24 mouse cellular contexts compared by ENCODE assay signal in genomic region chr12:103273732-103274131, GRCm38 (mm10). TPM values are rescaled to one million over a fixed set of nuclear protein-coding genes. Genes with fewer than 3 reads are reported as not detected.
DNase-seq lines count a peak whose midpoint lies in the region; ATAC-seq and TF ChIP-seq lines count a peak whose summit lies in the region.
"Had no signal": no experiment of that assay in that cellular context is flagged by ENCODE, and none has a peak within 500 bp of the region (broad histone marks: within the 10 kb centered on the region; RNA-seq: fewer than 3 reads in every experiment).

No protein-coding gene starts in this region.

- TF ChIP-seq CTCF in lung, postnatal 0 days (IDR thresholded peaks at IDR 0.05): no peak

- no peak overlapping the region for H3K27ac ChIP-seq in lung, postnatal 0 days (ENCODE audit: low read length)
- H3K27ac ChIP-seq: embryonic facial prominence, embryonic 10.5 days; embryonic facial prominence, embryonic 12.5 days; forebrain, embryonic 13.5 days; forebrain, embryonic 15.5 days had no signal

- no peak for TF ChIP-seq EP300 in lung, postnatal 0 days (IDR thresholded peaks at IDR 0.05)

- no peaks in the 10 kb centered on the region for H3K27me3 ChIP-seq in lung, postnatal 0 days (replicated peaks; ENCODE audit: insufficient read depth, low read length)
- H3K27me3 ChIP-seq: embryonic facial prominence, embryonic 12.5 days; forebrain, embryonic 13.5 days; forebrain, embryonic 15.5 days; Patski had no signal

- no peak overlapping the region for H3K4me3 ChIP-seq in lung, postnatal 0 days (ENCODE audit: low read depth, low read length)
- H3K4me3 ChIP-seq: embryonic facial prominence, embryonic 10.5 days; embryonic facial prominence, embryonic 12.5 days; forebrain, embryonic 13.5 days; forebrain, embryonic 15.5 days had no signal

- H3K4me2 ChIP-seq in lung, postnatal 0 days (replicated peaks; ENCODE audit: low read depth, low read length): no peak overlapping the region
- H3K4me2 ChIP-seq: embryonic facial prominence, embryonic 12.5 days; forebrain, embryonic 13.5 days; forebrain, embryonic 15.5 days had no signal

- H3K9ac ChIP-seq in lung, postnatal 0 days (replicated peaks; ENCODE audit: low read depth): no peak overlapping the region
- H3K9ac ChIP-seq: embryonic facial prominence, embryonic 12.5 days; forebrain, embryonic 13.5 days; forebrain, embryonic 15.5 days; forebrain, postnatal 0 days had no signal

- DNase-seq in A20 (ENCODE audit: low read depth, low spot score): peak; percentile 71
- DNase-seq in lung, postnatal 0 days (ENCODE audit: low spot score): no peak
- DNase-seq in adrenal gland, adult 8-10 months: no peak
- no peak for DNase-seq in c-Kit-positive CD71-positive TER-119-positive erythroid progenitor cells, embryonic 14.5 days (ENCODE audit: low spot score)
- DNase-seq: adrenal gland, postnatal 10 days; adrenal gland, postnatal 25 days; cerebellum, adult 11-12 months; cerebellum, adult 2 months; cerebellum, adult 9-10 months; cerebellum, postnatal 25 days; forebrain, postnatal 0 days had no signal

- H3K36me3 ChIP-seq in lung, postnatal 0 days (ENCODE audit: insufficient read depth, low read length): no peaks in the 10 kb centered on the region
- H3K36me3 ChIP-seq: embryonic facial prominence, embryonic 10.5 days; embryonic facial prominence, embryonic 12.5 days; forebrain, embryonic 15.5 days; G1E had no signal

- H3K4me1 ChIP-seq in lung, postnatal 0 days (ENCODE audit: insufficient read depth, low read depth, low read length): no peaks in the 10 kb centered on the region
- H3K4me1 ChIP-seq: embryonic facial prominence, embryonic 10.5 days; embryonic facial prominence, embryonic 12.5 days; forebrain, embryonic 13.5 days; forebrain, embryonic 15.5 days had no signal

- ATAC-seq in granulocyte monocyte progenitor cell, adult 5-6 weeks (replicated peaks; ENCODE audit: poor library complexity, severe bottlenecking): peak; percentile 50
- ATAC-seq in megakaryocyte progenitor cell, adult 5-6 weeks (replicated peaks; ENCODE audit: poor library complexity): 0 out of 2 replicates have a peak, but pooled peaks have one; percentile 17
- ATAC-seq in lung, postnatal 0 days: no peak
- ATAC-seq: activated CD4-positive, CD25-positive, alpha-beta regulatory T cell, adult 4 months; forebrain, embryonic 13.5 days; forebrain, embryonic 15.5 days; forebrain, postnatal 0 days; Patski had no signal

- no peaks in the 10 kb centered on the region for H3K9me3 ChIP-seq in lung, postnatal 0 days (ENCODE audit: low read length)
- H3K9me3 ChIP-seq: embryonic facial prominence, embryonic 12.5 days; forebrain, embryonic 15.5 days had no signal

- 80% methylated on average over 2 of the region's 2 CpGs for WGBS in lung, postnatal 0 days

RNA-seq across cellular contexts. Expression of gene Prima1, which starts 31.8 kb away (rescaled TPM):
- not detected in 2 replicates for total RNA-seq in granulocyte monocyte progenitor cell, adult 5-6 weeks (2014; fragmentation: Nextera tagmentation)
- total RNA-seq in granulocyte monocyte progenitor cell, adult 5-6 weeks (2017): not detected in 2 replicates
- not detected in 2 replicates for total RNA-seq in megakaryocyte progenitor cell, adult 5-6 weeks (2015)
- not detected in 2 replicates for total RNA-seq in megakaryocyte progenitor cell, adult 5-6 weeks (2017)
- polyA plus RNA-seq in lung, postnatal 0 days (2015; fragmentation: Nextera tagmentation; extraction: Ambion mirVana): 0.13 TPM in 1 of 2 replicates, not detected in the other
- 1 to 10 TPM; 1.9 to 3.9 (median 2.5) TPM for total RNA-seq in adrenal gland, adult 8-10 months (2022)
- total RNA-seq: G1E had no signal
- polyA plus RNA-seq: activated CD4-positive, CD25-positive, alpha-beta regulatory T cell, adult 4 months; C2C12; forebrain, embryonic 13.5 days; G1E had no signal

RNA-seq across cellular contexts. Expression of gene Fam181a, which starts 37.0 kb away (rescaled TPM):
- total RNA-seq in granulocyte monocyte progenitor cell, adult 5-6 weeks (2014; fragmentation: Nextera tagmentation): not detected in 2 replicates
- total RNA-seq in granulocyte monocyte progenitor cell, adult 5-6 weeks (2017): not detected in 2 replicates
- total RNA-seq in megakaryocyte progenitor cell, adult 5-6 weeks (2015): not detected in 2 replicates
- total RNA-seq in megakaryocyte progenitor cell, adult 5-6 weeks (2017): not detected in 2 replicates
- polyA plus RNA-seq in lung, postnatal 0 days (2015; fragmentation: Nextera tagmentation; extraction: Ambion mirVana): 0.19 and 0.35 TPM in 2 replicates
- total RNA-seq in adrenal gland, adult 8-10 months (2022): not detected
- total RNA-seq: adrenal gland, adult 18-20 months; adrenal gland, postnatal 10 days; adrenal gland, postnatal 25 days; adrenal gland, postnatal 4 days had no signal
- polyA plus RNA-seq: activated CD4-positive, CD25-positive, alpha-beta regulatory T cell, adult 4 months; C2C12; embryonic facial prominence, embryonic 14.5 days; G1E; Patski had no signal
